Mouse (Mus musculus) C2C12 (cell line): ENCODE results near the gene Smyd5. TPM values are rescaled to one million over a fixed set of nuclear protein-coding genes. Genes with fewer than 3 reads are reported as not detected.

Experiments
- H3K27me3 ChIP-seq: one replicate; pipeline ENCODE4 v1.6.1; 2011; ENCODE audit not compliant: control insufficient read depth, insufficient read depth, insufficient read length
- H3K36me3 ChIP-seq: one replicate; pipeline ENCODE4 v1.6.1; 2011; ENCODE audit not compliant: control insufficient read depth, insufficient read depth
- H3K4me3 ChIP-seq: one replicate; pipeline ENCODE4 v1.5.1; 2011; ENCODE audit warnings: mild to moderate bottlenecking, control low read depth; ENCODE audit not compliant: poor library complexity, insufficient read depth, severe bottlenecking
- H3K79me2 ChIP-seq: one replicate; pipeline ENCODE4 v1.6.1; 2011; ENCODE audit not compliant: control insufficient read depth, insufficient read depth
- H3K79me3 ChIP-seq: one replicate; pipeline ENCODE4 v1.6.1; 2011; ENCODE audit warnings: low read depth, control low read depth
- H3ac ChIP-seq: one replicate; pipeline ENCODE3; 2011; ENCODE audit warnings: low read depth; ENCODE audit not compliant: control insufficient read depth, insufficient read length
- CEBPB ChIP-seq: IDR thresholded peaks from one replicate; pipeline ENCODE4 v1.6.1; 2011; ENCODE audit warnings: low read depth, mild to moderate bottlenecking, control low read depth, moderate library complexity
- CTCF ChIP-seq: IDR thresholded peaks from one replicate; pipeline ENCODE4 v1.5.1; 2011; ENCODE audit not compliant: control insufficient read depth, insufficient read depth, insufficient read length
- FOSL1 ChIP-seq: IDR thresholded peaks from one replicate; pipeline ENCODE4 v1.8.0; 2011; ENCODE audit warnings: mild to moderate bottlenecking, low read length; ENCODE audit not compliant: poor library complexity, insufficient read depth, severe bottlenecking
- MAX ChIP-seq: IDR thresholded peaks from one replicate; pipeline ENCODE4 v1.6.1; 2011; ENCODE audit warnings: mild to moderate bottlenecking, control low read depth
- MYOD1 ChIP-seq: IDR thresholded peaks from one replicate; pipeline ENCODE4 v1.6.1; 2011; ENCODE audit warnings: low read depth; ENCODE audit not compliant: control insufficient read depth, insufficient read length
- MYOG ChIP-seq: IDR thresholded peaks from one replicate; pipeline ENCODE4 v1.6.1; 2011; ENCODE audit not compliant: control insufficient read depth, insufficient read length; ENCODE audit errors: extremely low read depth
- USF1 ChIP-seq: IDR thresholded peaks from one replicate; pipeline ENCODE4 v1.6.1; 2011; ENCODE audit warnings: low read depth, mild to moderate bottlenecking, control low read depth, moderate library complexity
- polyA plus RNA-seq: library from polyadenylated mRNA; unstranded; fragments of >200 nt; fragmentation: generic; extraction: Trizol; gene quantifications from one replicate; pipeline ENCODE4 v1.2.1, GENCODE M21; 2012; ENCODE audit warnings: missing spikeins

Smyd5 gene
- polyA plus RNA-seq, 1 experiment = 67.0 TPM

DNA sequence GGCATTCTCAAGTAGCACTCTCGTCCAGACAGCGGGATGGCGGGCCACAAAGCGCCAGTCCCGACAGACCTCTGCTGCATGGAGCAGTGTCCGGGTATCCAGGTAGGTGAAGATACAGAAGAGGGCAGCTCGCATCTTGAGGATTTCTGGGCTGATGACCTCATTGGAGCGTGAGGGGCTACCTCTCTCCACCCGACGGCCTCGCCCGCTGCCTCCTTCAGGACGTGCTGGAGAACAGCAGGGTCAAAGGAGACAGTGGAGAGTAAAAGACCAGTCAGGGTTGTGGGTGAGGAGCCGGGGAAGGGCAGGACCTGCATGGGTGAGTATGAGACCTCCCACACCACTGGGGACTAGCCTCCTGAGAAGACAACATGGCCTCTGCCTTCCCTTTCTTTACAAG, 46.6 kb downstream of the Smyd5 start:
- H3K36me3 ChIP-seq = no peaks in the 10 kb centered on the region
- H3K4me3 ChIP-seq = no peak overlapping the region
- no peak overlapping the region for H3ac ChIP-seq
- TF ChIP-seq FOSL1 (no peak), USF1 (no peak), CTCF (no peak), MYOG (no peak), CEBPB (no peak), MAX (no peak), MYOD1 (no peak)
- no peaks in the 10 kb centered on the region for H3K79me3 ChIP-seq
- peaks cover 41% of the 10 kb centered on the region for H3K27me3 ChIP-seq
- no peaks in the 10 kb centered on the region for H3K79me2 ChIP-seq

DNA sequence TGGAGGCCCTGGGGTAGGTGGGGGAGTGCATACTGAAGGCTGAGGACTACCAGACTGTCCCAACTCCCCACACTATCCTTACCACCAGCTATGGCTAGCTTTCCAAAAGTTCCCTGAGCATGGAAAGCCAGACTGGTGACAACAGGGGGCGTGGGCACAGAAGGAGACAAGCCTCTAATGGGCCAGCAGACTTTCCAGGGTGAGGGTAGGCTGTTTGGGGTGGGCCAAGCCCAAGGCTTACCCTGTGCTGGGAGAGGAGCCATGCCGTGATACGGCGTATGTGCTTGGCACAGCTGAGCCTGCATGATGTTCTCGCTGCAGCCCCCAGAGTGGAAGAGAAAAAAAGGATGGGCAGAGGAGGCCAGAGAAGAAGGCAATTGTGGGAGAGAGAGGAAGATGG, 48.2 kb downstream of the Smyd5 start:
- no peaks in the 10 kb centered on the region for H3K79me2 ChIP-seq
- H3K27me3 ChIP-seq = peaks cover 56% of the 10 kb centered on the region
- no peaks in the 10 kb centered on the region for H3K36me3 ChIP-seq
- no peak overlapping the region for H3K4me3 ChIP-seq
- no peak overlapping the region for H3ac ChIP-seq
- no peak for TF ChIP-seq CEBPB
- no peak for TF ChIP-seq MAX
- no peak for TF ChIP-seq USF1
- no peak for TF ChIP-seq FOSL1
- no peak for TF ChIP-seq MYOG
- no peak for TF ChIP-seq CTCF
- TF ChIP-seq MYOD1 = no peak
- no peaks in the 10 kb centered on the region for H3K79me3 ChIP-seq

DNA sequence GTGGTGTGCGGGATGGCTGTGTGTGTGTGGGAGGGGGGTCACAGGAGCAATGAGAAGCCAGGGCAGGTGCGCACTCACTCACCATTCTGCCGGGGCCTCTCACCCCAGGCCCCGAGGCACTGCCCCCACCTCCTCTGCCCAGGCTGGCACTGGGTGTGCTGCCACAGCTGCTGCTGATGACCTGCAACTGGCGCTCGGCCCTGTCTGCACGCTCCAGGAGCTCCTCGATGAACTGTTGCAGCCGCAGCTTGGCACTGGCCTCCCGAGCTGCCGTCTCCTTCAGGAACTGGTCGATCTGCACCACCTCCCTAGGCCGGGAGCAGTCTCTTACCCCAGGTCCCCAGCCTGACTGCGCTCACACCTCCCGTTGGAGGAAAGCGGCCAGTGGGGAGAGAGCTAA, 48.9 kb downstream of the Smyd5 start:
- H3K36me3 ChIP-seq = no peaks in the 10 kb centered on the region
- H3K79me3 ChIP-seq = no peaks in the 10 kb centered on the region
- no peak overlapping the region for H3ac ChIP-seq
- H3K27me3 ChIP-seq = peaks cover 59% of the 10 kb centered on the region
- H3K4me3 ChIP-seq = no peak overlapping the region
- no peaks in the 10 kb centered on the region for H3K79me2 ChIP-seq
- TF ChIP-seq USF1 (no peak), MYOG (no peak), CTCF (no peak), FOSL1 (no peak), MYOD1 (no peak), CEBPB (no peak), MAX (no peak)

DNA sequence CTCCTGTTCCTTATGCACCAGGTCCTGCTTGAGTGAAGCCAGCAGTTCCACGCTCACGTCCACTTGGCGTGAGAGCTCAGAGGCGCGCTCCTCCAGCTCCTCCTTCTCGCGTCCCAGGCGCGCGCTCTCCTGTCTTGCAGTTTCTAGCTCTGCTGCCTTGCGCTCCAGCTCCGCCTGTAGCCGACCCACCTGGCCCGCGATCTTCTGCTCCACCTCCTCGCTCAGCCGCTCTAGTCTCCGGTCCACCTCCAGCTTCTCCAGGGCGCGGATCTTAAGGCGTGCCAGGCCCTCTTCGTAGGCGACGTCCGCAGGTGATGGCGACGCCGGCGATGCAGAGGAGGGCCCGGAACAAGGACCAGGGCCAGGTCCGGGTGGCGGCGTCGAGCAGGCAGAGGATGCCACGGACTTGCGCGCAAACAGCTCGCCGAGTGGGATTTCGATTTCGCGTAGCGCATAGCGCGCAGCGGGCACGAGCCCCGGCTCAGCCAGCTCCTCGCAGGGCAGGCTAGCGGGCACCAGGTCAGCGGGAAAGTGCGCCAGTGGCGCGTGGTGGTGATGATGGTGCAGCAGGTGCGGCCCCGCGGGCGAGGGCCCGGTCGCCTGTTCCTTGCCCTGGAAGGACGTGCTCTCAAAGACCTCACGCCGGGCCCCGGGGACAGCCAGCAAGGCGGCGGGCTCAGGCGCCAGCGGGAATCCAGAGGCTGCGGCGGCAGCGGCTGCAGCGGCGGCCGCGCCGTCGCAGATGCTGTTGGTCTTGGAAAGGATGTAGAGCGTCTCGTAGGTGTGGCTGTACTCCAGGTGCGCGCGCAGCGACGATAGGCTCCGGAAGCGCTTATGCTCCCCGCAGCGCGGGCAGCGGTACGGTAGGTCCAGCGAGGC, 52.3 kb downstream of the Smyd5 start:
- no peaks in the 10 kb centered on the region for H3K36me3 ChIP-seq
- TF ChIP-seq FOSL1 (no peak), MYOD1 (no peak), USF1 (no peak), MYOG (no peak), MAX (no peak), CTCF (no peak), CEBPB (no peak)
- no peaks in the 10 kb centered on the region for H3K79me3 ChIP-seq
- H3K79me2 ChIP-seq = no peaks in the 10 kb centered on the region
- H3ac ChIP-seq = no peak overlapping the region
- H3K27me3 ChIP-seq = peaks cover 56% of the 10 kb centered on the region
- H3K4me3 ChIP-seq = no peak overlapping the region

DNA sequence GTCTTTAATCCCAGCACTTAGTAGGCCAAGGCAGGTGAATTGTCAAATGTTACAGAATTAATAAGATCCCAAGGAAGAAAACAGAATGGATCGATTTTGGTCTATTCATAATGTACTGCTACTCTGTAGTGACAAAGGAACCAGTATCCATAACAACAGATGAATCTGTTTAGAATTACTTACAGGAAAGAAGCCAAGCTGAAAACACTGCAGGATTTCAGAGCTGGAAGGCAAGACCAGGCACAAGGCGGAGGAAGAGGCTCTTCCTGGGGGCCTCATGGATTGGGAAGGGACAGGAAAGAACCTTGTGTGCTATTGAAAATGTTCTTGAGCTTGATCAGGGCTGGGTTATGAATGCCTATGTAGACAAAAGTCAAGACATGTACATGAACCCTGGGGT, 53.9 kb downstream of the Smyd5 start:
- H3K79me2 ChIP-seq = no peaks in the 10 kb centered on the region
- no peaks in the 10 kb centered on the region for H3K36me3 ChIP-seq
- no peaks in the 10 kb centered on the region for H3K79me3 ChIP-seq
- H3K4me3 ChIP-seq = no peak overlapping the region
- H3ac ChIP-seq = no peak overlapping the region
- peaks cover 53% of the 10 kb centered on the region for H3K27me3 ChIP-seq
- TF ChIP-seq MYOG (no peak), CTCF (no peak), MYOD1 (no peak), CEBPB (no peak), FOSL1 (no peak), MAX (no peak), USF1 (no peak)

DNA sequence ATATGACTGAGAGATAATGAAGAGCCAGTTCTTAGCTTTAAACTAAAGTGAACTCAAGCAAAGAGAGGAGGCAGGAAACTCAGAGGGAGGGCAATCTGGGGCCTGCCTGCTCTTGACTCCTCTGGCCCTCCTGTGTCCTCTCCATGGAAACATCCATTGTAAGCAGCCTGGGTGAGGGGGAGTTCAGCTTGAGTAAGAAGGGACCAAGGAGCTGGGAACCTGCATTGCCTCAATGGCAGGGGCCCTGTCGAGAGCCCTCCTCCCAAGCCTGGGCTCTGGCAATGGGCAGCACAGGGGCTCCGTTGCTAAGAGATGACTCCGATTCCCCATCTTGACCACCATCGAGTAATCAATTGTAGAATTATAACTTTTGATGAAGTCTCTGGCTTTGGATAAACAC, 56.7 kb downstream of the Smyd5 start:
- Histone ChIP-seq H3K79me3 (no peaks in the 10 kb centered on the region), H3ac (no peak overlapping the region), H3K36me3 (no peaks in the 10 kb centered on the region), H3K79me2 (no peaks in the 10 kb centered on the region), H3K27me3 (peaks cover 35% of the 10 kb centered on the region), H3K4me3 (no peak overlapping the region)
- TF ChIP-seq CTCF (no peak), CEBPB (no peak), USF1 (no peak), MYOD1 (no peak), MAX (no peak), MYOG (no peak), FOSL1 (no peak)
